Comparison of ENCODE assay signal across 12 mouse cellular contexts in the genomic region with DNA sequence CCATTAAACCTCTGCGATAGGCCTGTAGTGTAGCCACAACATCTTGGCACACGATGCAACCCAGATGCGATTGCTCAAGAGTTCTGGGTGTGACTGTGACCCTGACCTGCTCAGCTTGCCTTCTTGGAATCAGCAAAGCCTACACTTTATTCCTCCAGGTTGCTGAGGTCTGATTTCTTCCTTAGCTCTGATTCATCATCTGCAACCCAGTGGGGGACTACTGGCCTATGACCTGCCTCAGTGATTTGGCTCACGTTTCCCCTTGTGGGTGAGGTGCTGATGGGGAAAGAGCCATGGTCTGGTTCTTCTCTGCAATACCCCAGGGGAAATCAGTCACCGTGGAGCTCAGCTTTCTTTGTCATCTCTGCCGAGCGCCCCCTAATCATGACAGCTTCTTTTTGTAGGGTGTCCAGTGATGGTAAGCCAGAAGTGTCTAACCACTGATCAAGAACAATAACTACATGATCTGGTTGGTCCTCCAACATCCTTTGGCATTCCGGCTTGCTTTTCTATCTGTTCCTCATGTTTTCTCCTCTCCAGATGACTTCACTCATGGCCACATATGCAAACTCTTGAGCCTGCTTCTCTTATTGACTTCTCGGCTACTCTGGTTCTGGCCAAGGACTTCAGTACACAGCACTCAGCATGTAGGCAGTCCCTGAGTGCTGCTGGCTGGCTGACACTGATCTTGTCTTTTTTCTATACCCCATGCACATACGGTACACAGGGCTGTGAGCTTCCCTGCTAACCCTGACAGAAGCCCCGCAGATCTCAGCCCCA.
A peak's percentile ranks its signal among the peaks of the same experiment; 100 is the strongest.
DNase-seq lines count a peak whose midpoint lies in the region.
"Had no signal": no experiment of that assay in that cellular context is flagged by ENCODE, and none has a peak within 500 bp of the region (broad histone marks: within the 10 kb centered on the region; RNA-seq: fewer than 3 reads in every experiment).

No protein-coding gene starts in this region.

- intact Hi-C loops in heart, postnatal 36 days (cut with DNase I) = no loop called here

- DNase-seq in gastrocnemius, adult 18-20 months (ENCODE audit: low spot score) = peak; percentile 63
- no peak for DNase-seq in gastrocnemius, postnatal 4 days (ENCODE audit: low spot score in 2 of 2)
- peak; percentile 55 for DNase-seq in urinary bladder, postnatal 14 days (ENCODE audit: low spot score)
- DNase-seq in urinary bladder, postnatal 25 days (ENCODE audit: low spot score) = no peak
- peak; percentile 12 to 42 for DNase-seq in heart, postnatal 36 days
- no peak for DNase-seq in layer of hippocampus, adult 18-20 months (ENCODE audit: low spot score in 2 of 2)
- no peak for DNase-seq in spleen, postnatal 14 days (ENCODE audit: low spot score in 2 of 2)
- no peak for DNase-seq in left cerebral cortex, adult 11 months (ENCODE audit: low spot score)
- DNase-seq: B cell, adult 2 months; kidney, adult 18-20 months; layer of hippocampus, adult 9-11 months; right cerebral cortex, postnatal 4 days had no signal

Comparison
In these comparisons a context has a peak if more than half of its experiments do, and no peak if none do; other contexts are left out.
1. DNase-seq: peak in gastrocnemius, adult 18-20 months (single experiment), urinary bladder, postnatal 14 days (single experiment) and heart, postnatal 36 days (2 of 2); none in gastrocnemius, postnatal 4 days (0 of 2), urinary bladder, postnatal 25 days (single experiment), layer of hippocampus, adult 18-20 months (0 of 2), spleen, postnatal 14 days (0 of 2) and left cerebral cortex, adult 11 months (single experiment).